Mouse (Mus musculus) kidney, adult 2 months (tissue): Measurements from ENCODE around the gene Gpld1. TPM values are rescaled to one million over a fixed set of nuclear protein-coding genes. Genes with fewer than 3 reads are reported as not detected.
"Not testable (repeated sequence)": the region's sequence is repeated elsewhere in the genome, so short reads cannot be mapped to it uniquely, and the experiment has no call there.

Source experiments
- DNase-seq: peaks from one replicate; pipeline ENCODE4 v3.0.0; 2021
- H3K27ac ChIP-seq: fragments of 200-500 bp; 2 replicates; pipeline ENCODE4 v1.5.1; 2012; ENCODE audit warnings: low read depth, low read length, control low read depth, inconsistent platforms; ENCODE audit not compliant: insufficient read depth
- H3K27me3 ChIP-seq: fragments of 200-500 bp; replicated peaks from 2 replicates; pipeline ENCODE4 v1.6.1; 2012; ENCODE audit warnings: mild to moderate bottlenecking, moderate library complexity, low read length, inconsistent platforms; ENCODE audit not compliant: control insufficient read depth, insufficient read depth
- H3K36me3 ChIP-seq: fragments of 200-500 bp; 2 replicates; pipeline ENCODE4 v1.6.1; 2012; ENCODE audit warnings: mild to moderate bottlenecking, moderate library complexity, low read length, inconsistent platforms; ENCODE audit not compliant: control insufficient read depth, insufficient read depth
- H3K4me1 ChIP-seq: fragments of 200-500 bp; 2 replicates; pipeline ENCODE4 v1.6.1; 2011; ENCODE audit warnings: low read length; ENCODE audit not compliant: control insufficient read depth, insufficient read depth
- H3K4me3 ChIP-seq: fragments of 200-500 bp; 2 replicates; pipeline ENCODE4 v1.5.1; 2011; ENCODE audit warnings: mild to moderate bottlenecking, low read depth, low read length, control low read depth; ENCODE audit not compliant: insufficient read depth
- CTCF ChIP-seq: fragments of 200-500 bp; conservative IDR thresholded peaks from 2 replicates; pipeline ENCODE4 v1.5.1; 2011; ENCODE audit warnings: low read depth, mild to moderate bottlenecking, control low read depth, low read length, moderate library complexity, mixed read lengths; ENCODE audit not compliant: insufficient read depth, insufficient read length
- POLR2A ChIP-seq: fragments of 200-500 bp; IDR thresholded peaks from one replicate; pipeline ENCODE4 v1.6.1; 2011; ENCODE audit warnings: low read depth, low read length, control low read depth
- WGBS: fragments of 180-500 bp; shearing (Covaris S2); methylation state at CpG from one replicate; pipeline ENCODE4 v1.1.7; 2018; 5-methylcytosine and 5-hydroxymethylcytosine counted together
- polyA plus RNA-seq: library from polyadenylated mRNA; depleted of rRNA; stranded (reverse); fragments of >200 nt; gene quantifications from 2 replicates; pipeline ENCODE4 v1.2.3, GENCODE M21; 2012

Gene Gpld1
- polyA plus RNA-seq, 1 experiment, result 1.3 TPM

DNA sequence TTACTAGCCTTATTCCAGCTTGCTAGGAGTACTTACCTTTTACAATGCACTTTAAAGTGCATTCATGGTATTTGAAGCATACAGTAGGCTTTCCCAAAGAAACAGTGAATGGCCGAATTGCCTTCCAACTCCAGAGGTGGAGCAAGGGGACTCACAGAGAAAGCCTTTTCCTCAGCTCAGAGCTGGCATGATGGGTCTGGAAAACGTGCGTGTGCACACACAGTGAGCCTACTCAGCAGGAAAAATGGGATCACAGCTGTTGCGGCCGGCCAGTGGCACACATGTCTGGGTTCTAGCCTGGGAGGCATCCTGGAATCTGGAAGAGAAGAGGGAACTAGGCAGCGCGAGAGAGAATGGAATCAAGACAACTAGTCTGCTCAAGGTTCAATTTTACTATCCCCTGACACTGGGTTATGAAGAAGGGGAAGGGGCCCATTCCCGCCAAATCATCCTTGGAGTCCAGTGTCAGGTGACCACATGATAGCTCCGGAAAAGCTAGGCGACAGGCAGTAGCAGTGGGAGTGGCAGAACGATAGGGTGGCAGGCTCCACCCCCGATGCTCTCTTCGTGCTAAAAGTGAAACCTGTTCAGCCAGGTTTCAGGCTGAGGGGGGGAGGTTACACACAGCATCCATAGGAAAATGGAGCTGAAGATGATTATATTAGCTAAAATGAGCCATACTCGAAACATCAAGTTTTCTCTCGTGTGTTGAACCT lies 22.3 kb downstream of the Gpld1 start:
- DNase-seq, result no peak
- Histone ChIP-seq H3K27ac (no peak overlapping the region), H3K36me3 (no peaks in the 10 kb centered on the region), H3K27me3 (no peaks in the 10 kb centered on the region), H3K4me1 (0 out of 2 replicates have a peak, but pooled peaks cover 3% of the 10 kb centered on the region), H3K4me3 (peak overlapping the region; percentile 29; the same call in 1 of the 2 replicates)
- whole genome bisulfite sequencing, result 13% methylated on average over 15 of the region's 15 CpGs
- TF ChIP-seq POLR2A (no peak), CTCF (no peak)

DNA sequence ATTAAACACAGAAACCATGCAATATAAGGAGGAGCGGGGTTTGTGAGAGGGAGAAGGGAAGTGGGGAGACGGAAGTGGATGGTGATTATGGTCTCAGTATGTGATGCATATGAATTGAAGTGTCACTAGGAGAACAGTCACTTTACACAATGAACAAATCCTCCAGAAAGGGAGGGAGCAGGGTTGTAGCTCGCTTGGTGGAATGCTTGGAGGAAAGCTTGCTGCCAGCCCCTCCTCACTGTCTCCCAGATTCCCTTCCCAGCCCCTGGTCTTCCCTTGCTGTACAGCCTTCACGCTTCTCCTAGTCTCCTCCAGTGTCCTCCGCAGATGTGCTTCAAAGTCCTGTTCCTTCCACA lies 22.9 kb downstream of the Gpld1 start:
- Histone ChIP-seq H3K27ac (no peak overlapping the region), H3K36me3 (no peaks in the 10 kb centered on the region), H3K4me3 (0 out of 2 replicates have a peak overlapping the region, but pooled peaks have one; percentile 29), H3K4me1 (0 out of 2 replicates have a peak, but pooled peaks cover 3% of the 10 kb centered on the region), H3K27me3 (no peaks in the 10 kb centered on the region)
- no peak for DNase-seq
- TF ChIP-seq CTCF (no peak), POLR2A (no peak)
- WGBS, result 36% methylated on average over 5 of the region's 5 CpGs

DNA sequence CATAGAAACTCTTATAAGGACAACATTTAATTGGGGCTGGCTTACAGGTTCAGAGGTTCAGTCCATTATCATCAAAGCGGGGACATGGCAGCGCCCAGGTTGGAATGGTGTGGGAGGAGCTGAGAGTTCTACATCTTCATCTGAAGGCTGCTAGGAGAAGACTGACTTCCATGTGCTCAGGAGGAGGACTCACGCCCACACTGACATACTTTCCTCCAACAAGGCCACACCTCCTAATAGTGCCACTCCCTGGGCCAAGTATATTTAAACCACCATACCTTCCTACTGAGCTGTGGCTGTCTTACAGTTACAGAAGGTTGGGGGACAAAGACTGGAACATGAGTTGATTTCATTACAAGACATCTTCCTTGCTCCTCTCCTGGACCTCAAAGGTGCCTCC lies 28.8 kb downstream of the Gpld1 start:
- not testable (repeated sequence) for H3K27me3 ChIP-seq, H3K36me3 ChIP-seq, H3K4me1 ChIP-seq, H3K27ac ChIP-seq, H3K4me3 ChIP-seq, DNase-seq
- WGBS, result 85% methylated on average over 3 of the region's 3 CpGs

DNA sequence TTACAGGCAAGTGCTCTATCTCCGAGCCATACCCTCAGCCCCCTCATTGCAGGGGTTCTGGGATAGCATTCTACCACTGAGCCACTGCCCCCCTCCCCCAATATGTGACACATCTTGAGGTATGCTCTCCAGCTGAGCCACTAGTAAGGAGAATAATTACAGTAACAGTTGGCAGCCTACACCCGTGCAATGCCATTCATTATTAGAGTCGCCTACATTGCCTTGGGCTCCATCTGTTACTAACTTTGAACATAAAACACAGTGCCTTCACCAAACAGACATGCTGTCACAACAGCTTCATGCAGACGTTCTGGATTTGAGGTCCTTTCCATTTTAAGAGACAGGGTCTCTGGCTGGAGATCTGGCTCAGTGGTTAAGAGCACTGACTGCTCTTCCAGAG lies 33.4 kb downstream of the Gpld1 start:
- Histone ChIP-seq H3K27ac (no peak overlapping the region), H3K36me3 (no peaks in the 10 kb centered on the region), H3K4me3 (no peak overlapping the region), H3K4me1 (peaks cover 4% of the 10 kb centered on the region), H3K27me3 (no peaks in the 10 kb centered on the region)
- TF ChIP-seq POLR2A (no peak), CTCF (no peak)
- DNase-seq, result no peak
- WGBS, result 81% methylated on average over 4 of the region's 4 CpGs

- DNase-seq, result peak; percentile 93
- no peaks in the 10 kb centered on the region for H3K27me3 ChIP-seq
- H3K4me1 ChIP-seq, result peaks cover 4% of the 10 kb centered on the region
- 62% methylated on average over 5 of the region's 5 CpGs for WGBS
- H3K4me3 ChIP-seq, result no peak overlapping the region
- H3K36me3 ChIP-seq, result no peaks in the 10 kb centered on the region
- no peak overlapping the region for H3K27ac ChIP-seq
- TF ChIP-seq POLR2A (no peak), CTCF (no peak)
Measured at GRCm38 (mm10) chr13:24977820-24978342, 34.9 kb downstream of the Gpld1 start.

DNA sequence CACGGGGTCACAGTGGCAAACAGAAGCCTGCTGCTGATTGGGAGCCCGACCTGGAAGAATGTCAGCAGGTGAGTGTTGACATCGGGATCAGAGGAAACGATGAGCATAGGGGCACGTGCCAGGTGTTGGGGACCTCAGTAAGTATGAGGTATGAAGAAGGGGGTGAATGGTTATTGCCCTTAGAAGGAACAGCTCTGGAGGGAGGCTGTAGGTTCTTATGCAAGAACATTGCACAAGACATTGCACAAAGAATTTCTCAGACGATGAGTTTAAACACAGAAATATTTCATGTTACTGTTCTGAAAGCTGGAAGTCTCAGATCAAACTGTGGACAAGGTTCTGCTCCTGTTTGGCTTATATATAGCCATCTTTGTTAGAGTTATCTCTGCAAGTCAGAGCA lies 38.1 kb downstream of the Gpld1 start:
- no peak overlapping the region for H3K27ac ChIP-seq
- DNase-seq, result no peak

GRCm38 (mm10) chr13:24985435-24985834 lies 42.5 kb downstream of the Gpld1 start:
- no peak overlapping the region for H3K27ac ChIP-seq
- WGBS, result 89% methylated on average over 2 of the region's 2 CpGs
- TF ChIP-seq CTCF, result no peak
- TF ChIP-seq POLR2A, result no peak
- no peak overlapping the region for H3K4me3 ChIP-seq
- peaks cover 4% of the 10 kb centered on the region; the same call in 1 of the 2 replicates for H3K4me1 ChIP-seq
- H3K27me3 ChIP-seq, result no peaks in the 10 kb centered on the region
- DNase-seq, result no peak
- 0 out of 2 replicates have a peak, but pooled peaks cover 2% of the 10 kb centered on the region for H3K36me3 ChIP-seq

More for the DNA sequence above, 38.1 kb downstream of the Gpld1 start:
- WGBS, result 85% methylated on average over 6 of the region's 6 CpGs
- no peaks in the 10 kb centered on the region for H3K27me3 ChIP-seq
- TF ChIP-seq CTCF (no peak), POLR2A (no peak)
- no peak overlapping the region for H3K4me3 ChIP-seq
- H3K4me1 ChIP-seq, result peaks cover 4% of the 10 kb centered on the region
- H3K36me3 ChIP-seq, result no peaks in the 10 kb centered on the region

DNA sequence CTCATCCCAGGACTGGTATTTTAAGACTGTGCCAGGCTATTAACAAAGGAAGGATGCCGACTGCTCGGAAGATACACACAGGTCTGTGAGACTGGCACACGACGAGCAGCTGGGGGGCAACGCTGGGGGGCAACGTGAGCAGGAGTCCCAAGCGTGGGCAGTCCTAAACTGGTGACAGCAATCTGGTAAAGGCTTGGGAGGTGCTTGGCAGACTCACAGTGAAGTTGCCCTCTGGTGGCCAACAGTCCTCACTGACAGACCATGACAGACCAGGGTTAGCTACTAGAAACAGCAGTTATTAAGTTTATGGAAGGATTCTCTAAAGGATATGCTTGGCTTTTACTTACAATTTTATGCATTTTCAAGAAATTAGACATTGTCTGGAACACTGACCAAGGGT lies 45.4 kb downstream of the Gpld1 start:
- no peak overlapping the region for H3K4me3 ChIP-seq

More for the DNA sequence above, 45.4 kb downstream of the Gpld1 start:
- peak; percentile 67 for DNase-seq
- 0 out of 2 replicates have a peak, but pooled peaks cover 2% of the 10 kb centered on the region for H3K36me3 ChIP-seq
- WGBS, result 33% methylated on average over 7 of the region's 7 CpGs
- no peak overlapping the region for H3K27ac ChIP-seq
- peak; percentile 85 for TF ChIP-seq CTCF
- no peak for TF ChIP-seq POLR2A
- peaks cover 4% of the 10 kb centered on the region; the same call in 1 of the 2 replicates for H3K4me1 ChIP-seq
- H3K27me3 ChIP-seq, result no peaks in the 10 kb centered on the region
